Mouse (Mus musculus) forebrain, embryonic 16.5 days (tissue): ENCODE results near the gene Dennd6b. TPM values are rescaled to one million over a fixed set of nuclear protein-coding genes. Genes with fewer than 3 reads are reported as not detected.

Experiments used
- ATAC-seq: fragments of 200-750 bp; cut with Nextera tagmentation; 2 replicates; pipeline ENCODE4 v1.8.0; 2017; ENCODE audit warnings: mild to moderate bottlenecking, moderate library complexity
- H3K27ac ChIP-seq: fragments of 300-500 bp; sonication (generic); 2 replicates; pipeline ENCODE4 v1.5.1; 2014; ENCODE audit warnings: low read length, control low read depth
- H3K27me3 ChIP-seq: fragments of 300-500 bp; sonication (generic); replicated peaks from 2 replicates; pipeline ENCODE4 v1.6.1; 2014; ENCODE audit warnings: low read length; ENCODE audit not compliant: control insufficient read depth, insufficient read depth
- H3K36me3 ChIP-seq: fragments of 300-500 bp; sonication (generic); 2 replicates; pipeline ENCODE4 v1.6.1; 2014; ENCODE audit not compliant: control insufficient read depth, insufficient read depth
- H3K4me1 ChIP-seq: fragments of 300-500 bp; sonication (generic); replicated peaks from 2 replicates; pipeline ENCODE4 v1.6.1; 2014; ENCODE audit warnings: low read length; ENCODE audit not compliant: control insufficient read depth, insufficient read depth
- H3K4me2 ChIP-seq: fragments of 300-500 bp; sonication (generic); 2 replicates; pipeline ENCODE4 v1.6.1; 2014; ENCODE audit warnings: mild to moderate bottlenecking, low read length, control low read depth
- H3K4me3 ChIP-seq: fragments of 300-500 bp; sonication (generic); replicated peaks from 2 replicates; pipeline ENCODE4 v1.5.1; 2014; ENCODE audit warnings: mild to moderate bottlenecking, low read length, control low read depth
- H3K9ac ChIP-seq: fragments of 300-500 bp; sonication (generic); replicated peaks from 2 replicates; pipeline ENCODE4 v1.6.1; 2014; ENCODE audit warnings: low read depth, low read length, control low read depth
- H3K9me3 ChIP-seq: fragments of 300-500 bp; sonication (generic); 2 replicates; pipeline ENCODE4 v1.6.1; 2016; ENCODE audit warnings: low read length; ENCODE audit not compliant: control insufficient read depth
- WGBS: fragments of 180-500 bp; shearing (Covaris S2); extraction: QIAGEN DNeasy Blood & Tissue Kit; methylation state at CpG from one replicate; pipeline ENCODE4 v1.1.7; 2014; 5-methylcytosine and 5-hydroxymethylcytosine counted together
- polyA plus RNA-seq: library from polyadenylated mRNA; unstranded; fragments of >200 nt; fragmentation: Nextera tagmentation; extraction: Ambion mirVana; gene quantifications from 2 replicates; pipeline ENCODE4 v1.2.1, GENCODE M21; 2015

Gene Dennd6b
- polyA plus RNA-seq, 1 experiment from 2014 or later, result 83.2 TPM

GRCm38 (mm10) chr15:89178260-89178860, 17.9 kb downstream of the Dennd6b start:
- 61% methylated on average over 7 of the region's 7 CpGs for WGBS
- Histone ChIP-seq H3K27ac (peak overlapping the region; percentile 94), H3K9ac (peak overlapping the region; percentile 95), H3K4me3 (peak overlapping the region; percentile 79), H3K9me3 (no peaks in the 10 kb centered on the region), H3K36me3 (no peaks in the 10 kb centered on the region), H3K27me3 (no peaks in the 10 kb centered on the region), H3K4me1 (peaks cover 80% of the 10 kb centered on the region), H3K4me2 (peak overlapping the region; percentile 59)
- no peak for ATAC-seq

DNA sequence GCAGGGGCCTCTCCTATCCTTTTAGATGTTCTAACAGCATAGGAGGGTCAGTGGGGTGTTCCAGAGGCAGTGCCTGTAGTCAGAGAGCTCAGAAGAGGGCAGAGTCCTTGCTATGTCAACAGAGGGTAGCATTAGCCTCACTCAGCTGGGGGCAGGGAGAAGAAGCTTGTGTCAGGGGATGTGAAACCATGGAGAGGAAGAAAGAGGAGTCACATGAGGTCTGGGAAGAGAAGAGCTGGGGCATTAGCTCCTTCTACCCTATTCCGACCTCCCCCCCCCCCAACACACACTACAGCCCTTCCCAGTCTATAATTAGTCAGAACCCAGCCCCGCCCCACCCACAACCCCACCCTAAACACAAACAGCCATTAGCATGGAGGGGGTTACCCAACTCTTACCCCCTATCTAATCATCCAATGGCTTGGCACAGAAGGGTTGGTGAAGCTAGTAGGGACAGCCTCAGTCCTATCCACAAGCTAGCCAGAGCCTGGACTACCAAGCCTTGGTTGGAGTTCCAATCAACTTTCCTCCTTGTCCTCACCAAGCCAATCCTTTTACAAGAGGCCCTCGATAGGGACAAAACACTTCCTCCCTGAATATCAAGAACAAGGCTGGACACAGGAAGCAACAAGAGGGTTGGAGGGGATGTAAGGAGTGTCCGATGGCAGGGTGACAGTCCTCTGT, 18.6 kb downstream of the Dennd6b start:
- Histone ChIP-seq H3K9me3 (no peaks in the 10 kb centered on the region), H3K9ac (peak overlapping the region; percentile 38), H3K4me1 (peaks cover 81% of the 10 kb centered on the region), H3K4me2 (peak overlapping the region; percentile 59), H3K27me3 (no peaks in the 10 kb centered on the region), H3K4me3 (no peak overlapping the region; the same call in 1 of the 2 replicates), H3K27ac (peak overlapping the region; percentile 43), H3K36me3 (no peaks in the 10 kb centered on the region)
- ATAC-seq, result no peak
- 65% methylated on average over 4 of the region's 4 CpGs for WGBS

GRCm38 (mm10) chr15:89177121-89177520, 19.2 kb downstream of the Dennd6b start:
- 6% methylated on average over 5 of the region's 5 CpGs for WGBS
- no peaks in the 10 kb centered on the region for H3K36me3 ChIP-seq
- H3K9ac ChIP-seq, result peak overlapping the region; percentile 38
- ATAC-seq, result no peak
- H3K4me3 ChIP-seq, result no peak overlapping the region; the same call in 1 of the 2 replicates
- H3K4me1 ChIP-seq, result peaks cover 83% of the 10 kb centered on the region
- H3K27ac ChIP-seq, result peak overlapping the region; percentile 43
- H3K4me2 ChIP-seq, result peak overlapping the region; percentile 31
- no peaks in the 10 kb centered on the region for H3K9me3 ChIP-seq
- no peaks in the 10 kb centered on the region for H3K27me3 ChIP-seq

GRCm38 (mm10) chr15:89175411-89176155, 20.7 kb downstream of the Dennd6b start:
- 50% methylated on average over 13 of the region's 13 CpGs for WGBS
- Histone ChIP-seq H3K4me3 (no peak overlapping the region), H3K27me3 (no peaks in the 10 kb centered on the region), H3K4me1 (peaks cover 84% of the 10 kb centered on the region), H3K36me3 (no peaks in the 10 kb centered on the region), H3K4me2 (no peak overlapping the region), H3K9me3 (no peaks in the 10 kb centered on the region), H3K27ac (peak overlapping the region; percentile 6; the same call in 1 of the 2 replicates), H3K9ac (no peak overlapping the region)
- ATAC-seq, result no peak

DNA sequence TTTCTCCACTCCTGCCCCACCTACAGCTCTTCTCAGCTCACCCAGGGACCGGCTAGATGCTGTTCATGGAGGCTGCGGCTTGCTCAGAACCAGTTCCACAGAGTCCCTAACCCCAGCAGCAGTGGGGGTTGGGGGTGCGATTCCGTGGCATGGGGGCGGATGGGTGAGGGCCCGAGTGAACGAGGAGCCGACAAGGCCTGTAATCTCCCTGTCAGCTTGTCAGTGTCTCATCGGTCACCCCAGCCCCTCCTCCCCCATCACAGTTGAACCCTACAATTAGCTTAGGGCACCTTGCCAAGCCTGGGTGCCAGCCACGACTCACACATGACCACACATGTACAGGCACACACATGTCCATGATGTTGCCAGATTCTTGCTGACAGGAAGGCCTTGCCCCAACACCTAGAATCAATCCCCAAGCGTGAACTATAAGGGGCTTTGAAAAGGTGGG, 21.4 kb downstream of the Dennd6b start:
- no peak overlapping the region for H3K4me3 ChIP-seq
- ATAC-seq, result 0 out of 2 replicates have a peak, but pooled peaks have one; percentile 17

DNA sequence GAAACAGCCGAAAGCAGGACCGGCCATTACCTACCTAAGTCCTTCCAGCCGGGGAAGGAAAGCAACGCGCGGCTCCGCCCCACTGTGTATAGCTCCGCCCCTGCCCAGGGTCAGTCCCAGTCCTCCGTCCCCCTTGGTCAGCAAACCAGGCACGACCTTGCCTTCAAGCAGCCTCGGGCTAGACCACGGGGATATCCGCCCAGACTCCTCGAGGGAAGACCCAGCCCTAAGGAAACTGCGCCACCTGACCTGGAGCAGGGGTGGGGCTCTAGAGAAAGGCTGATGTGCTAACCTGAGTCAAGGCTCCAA, 22.4 kb downstream of the Dennd6b start:
- H3K36me3 ChIP-seq, result no peaks in the 10 kb centered on the region
- peak overlapping the region; percentile 61 for H3K4me3 ChIP-seq
- WGBS, result 4% methylated on average over 15 of the region's 15 CpGs
- peak overlapping the region; percentile 98 for H3K4me2 ChIP-seq
- no peaks in the 10 kb centered on the region for H3K27me3 ChIP-seq
- no peak overlapping the region for H3K27ac ChIP-seq
- ATAC-seq, result 0 out of 2 replicates have a peak, but pooled peaks have one; percentile 9
- H3K9me3 ChIP-seq, result no peaks in the 10 kb centered on the region
- H3K9ac ChIP-seq, result peak overlapping the region; percentile 87
- peaks cover 94% of the 10 kb centered on the region for H3K4me1 ChIP-seq

More for the DNA sequence above, 21.4 kb downstream of the Dennd6b start:
- WGBS, result 33% methylated on average over 11 of the region's 11 CpGs
- Histone ChIP-seq H3K36me3 (no peaks in the 10 kb centered on the region), H3K27ac (peak overlapping the region; percentile 46; the same call in 1 of the 2 replicates), H3K4me1 (peaks cover 91% of the 10 kb centered on the region), H3K9me3 (no peaks in the 10 kb centered on the region), H3K27me3 (no peaks in the 10 kb centered on the region), H3K4me2 (peak overlapping the region; percentile 98), H3K9ac (peak overlapping the region; percentile 8; the same call in 1 of the 2 replicates)

- Histone ChIP-seq H3K36me3 (no peaks in the 10 kb centered on the region), H3K4me1 (peaks cover 89% of the 10 kb centered on the region), H3K27ac (peak overlapping the region; percentile 81), H3K27me3 (no peaks in the 10 kb centered on the region), H3K9ac (peak overlapping the region; percentile 87), H3K4me2 (peak overlapping the region; percentile 98), H3K9me3 (no peaks in the 10 kb centered on the region), H3K4me3 (peak overlapping the region; percentile 61)
- under 1% methylated on average over 58 of the region's 65 CpGs for WGBS
- peak; percentile 48 for ATAC-seq
These were observed 23.0 kb downstream of the Dennd6b start for GRCm38 (mm10) chr15:89173024-89173905.

- H3K36me3 ChIP-seq, result peaks cover 2% of the 10 kb centered on the region; the same call in 1 of the 2 replicates
- H3K4me3 ChIP-seq, result peak overlapping the region; percentile 61
- H3K4me2 ChIP-seq, result peak overlapping the region; percentile 98
- peaks cover 81% of the 10 kb centered on the region for H3K4me1 ChIP-seq
- no peaks in the 10 kb centered on the region for H3K27me3 ChIP-seq
- peak overlapping the region; percentile 81 for H3K27ac ChIP-seq
- no peak for ATAC-seq
- 21% methylated on average over 17 of the region's 17 CpGs for WGBS
- H3K9ac ChIP-seq, result peak overlapping the region; percentile 87
- H3K9me3 ChIP-seq, result no peaks in the 10 kb centered on the region
These were observed 23.9 kb downstream of the Dennd6b start for GRCm38 (mm10) chr15:89172276-89172935.
